Comparison of ENCODE assay signal across 11 mouse cellular contexts in genomic region chr14:98072647-98073420, GRCm38 (mm10).
DNase-seq lines count a peak whose midpoint lies in the region; ATAC-seq lines count a peak whose summit lies in the region.
"Had no signal": no experiment of that assay in that cellular context is flagged by ENCODE, and none has a peak within 500 bp of the region (broad histone marks: within the 10 kb centered on the region; RNA-seq: fewer than 3 reads in every experiment).

No protein-coding gene starts in this region.

- WGBS in heart, embryonic 16.5 days = 49% methylated on average over 11 of the region's 11 CpGs
- 30% methylated on average over 11 of the region's 11 CpGs for WGBS in hindbrain, embryonic 10.5 days
- 10% methylated on average over 11 of the region's 11 CpGs for WGBS in midbrain, embryonic 16.5 days

- no peaks in the 10 kb centered on the region for H3K36me3 ChIP-seq in heart, embryonic 16.5 days (ENCODE audit: control insufficient read depth, insufficient read depth)
- no peaks in the 10 kb centered on the region for H3K36me3 ChIP-seq in hindbrain, embryonic 10.5 days
- no peaks in the 10 kb centered on the region for H3K36me3 ChIP-seq in midbrain, embryonic 16.5 days (ENCODE audit: control insufficient read depth, insufficient read depth, low read length)

- H3K4me1 ChIP-seq in heart, embryonic 16.5 days (ENCODE audit: control insufficient read depth, insufficient read depth, low read length) = peaks cover 14% of the 10 kb centered on the region
- peaks cover 43% of the 10 kb centered on the region for H3K4me1 ChIP-seq in hindbrain, embryonic 10.5 days (replicated peaks)
- H3K4me1 ChIP-seq in midbrain, embryonic 16.5 days (ENCODE audit: control insufficient read depth, insufficient read depth, low read length) = peaks cover 13% of the 10 kb centered on the region

- no peak for ATAC-seq in heart, embryonic 16.5 days (replicated peaks; ENCODE audit: extremely low read depth, insufficient read depth, low FRiP score)
- peak; percentile 86 for ATAC-seq in midbrain, embryonic 16.5 days
- no peak for ATAC-seq in megakaryocyte-erythroid progenitor cell, adult 5-6 weeks (replicated peaks; ENCODE audit: low FRiP score, low TSS enrichment, poor library complexity, severe bottlenecking)
- ATAC-seq: CD4-positive, CD25-positive, alpha-beta regulatory T cell, adult 4 months had no signal

- H3K4me2 ChIP-seq in heart, embryonic 16.5 days (ENCODE audit: low read depth, low read length) = peak overlapping the region; percentile 34
- H3K4me2 ChIP-seq in midbrain, embryonic 16.5 days (ENCODE audit: low read length) = peak overlapping the region; percentile 43

- no peak for DNase-seq in heart, adult 9 months (ENCODE audit: low spot score in 2 of 2)
- DNase-seq in embryo, embryonic 10.5 days (ENCODE audit: low spot score) = peak; percentile 72
- peak; percentile 28 for DNase-seq in hindbrain, embryonic 10.5 days (ENCODE audit: low spot score)
- no peak for DNase-seq in adrenal gland, postnatal 14 days
- no peak for DNase-seq in cerebellum, adult 11-12 months
- DNase-seq: gastrocnemius, adult 2 months; thymus, postnatal 14 days had no signal

- no peaks in the 10 kb centered on the region for H3K9me3 ChIP-seq in heart, embryonic 16.5 days (replicated peaks; ENCODE audit: control insufficient read depth, low read length)
- no peaks in the 10 kb centered on the region for H3K9me3 ChIP-seq in hindbrain, embryonic 10.5 days
- H3K9me3 ChIP-seq in midbrain, embryonic 16.5 days (replicated peaks; ENCODE audit: control insufficient read depth, low read length, poor library complexity, severe bottlenecking) = no peaks in the 10 kb centered on the region

- H3K27ac ChIP-seq in heart, embryonic 16.5 days (ENCODE audit: low read length) = no peak overlapping the region
- peak overlapping the region; percentile 81 for H3K27ac ChIP-seq in hindbrain, embryonic 10.5 days
- peak overlapping the region; percentile 1 for H3K27ac ChIP-seq in midbrain, embryonic 16.5 days (ENCODE audit: low read length)
- H3K27ac ChIP-seq: gastrocnemius, adult 2 months had no signal

- no peak overlapping the region for H3K9ac ChIP-seq in heart, embryonic 16.5 days (ENCODE audit: low read length)
- peak overlapping the region; percentile 25; the same call in 1 of the 2 replicates for H3K9ac ChIP-seq in midbrain, embryonic 16.5 days (ENCODE audit: low read depth, low read length)

- no peaks in the 10 kb centered on the region for H3K27me3 ChIP-seq in heart, embryonic 16.5 days (ENCODE audit: control insufficient read depth, insufficient read depth, low read length)
- H3K27me3 ChIP-seq in hindbrain, embryonic 10.5 days (ENCODE audit: insufficient read depth, poor library complexity, severe bottlenecking) = no peaks in the 10 kb centered on the region
- no peaks in the 10 kb centered on the region for H3K27me3 ChIP-seq in midbrain, embryonic 16.5 days (ENCODE audit: control insufficient read depth, insufficient read depth, low read depth, low read length)

- H3K4me3 ChIP-seq in heart, embryonic 16.5 days (ENCODE audit: low read length) = no peak overlapping the region
- H3K4me3 ChIP-seq in hindbrain, embryonic 10.5 days = peak overlapping the region; percentile 12
- H3K4me3 ChIP-seq in midbrain, embryonic 16.5 days (ENCODE audit: low read depth, low read length) = peak overlapping the region; percentile 17
- H3K4me3 ChIP-seq: gastrocnemius, adult 2 months had no signal

Comparison
In these comparisons a context has a peak if more than half of its experiments do, and no peak if none do; other contexts are left out.
1. DNase-seq: peak in embryo, embryonic 10.5 days (single experiment) and hindbrain, embryonic 10.5 days (single experiment); none in heart, adult 9 months (0 of 2), adrenal gland, postnatal 14 days (single experiment) and cerebellum, adult 11-12 months (single experiment).